Mouse (Mus musculus) NIH3T3 (cell line): ENCODE results near the gene Gm7694.

Source experiments
- DNase-seq: peaks from one replicate; pipeline ENCODE4 v3.0.0-alpha.2; 2012; ENCODE audit warnings: low read depth

Gene Gm7694

GRCm38 (mm10) chr1:170306232-170306631, at the start of gene Gm7694:
Gm7694 (minus strand) TSS chr1:170306332.
- no peak for DNase-seq

DNA sequence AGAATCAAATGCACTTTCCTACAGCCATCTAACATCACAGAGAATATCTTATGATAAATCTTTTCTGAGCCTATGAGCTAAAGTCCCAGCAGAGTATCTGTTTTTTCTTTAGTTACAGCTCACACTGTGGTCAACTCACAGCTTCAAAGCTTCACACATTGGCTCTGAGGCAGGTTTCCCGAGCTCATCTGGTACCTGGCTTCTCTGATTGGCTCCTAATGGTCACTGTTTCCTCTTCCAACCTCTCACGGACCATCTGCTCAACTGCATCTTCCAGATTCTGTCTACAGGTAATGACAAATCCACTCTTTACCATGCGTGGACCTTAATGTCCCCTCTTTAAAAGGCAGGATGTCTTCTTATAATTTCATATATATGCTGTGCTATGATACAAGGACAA, 47.2 kb upstream of the Gm7694 start:
- DNase-seq, result no peak

DNA sequence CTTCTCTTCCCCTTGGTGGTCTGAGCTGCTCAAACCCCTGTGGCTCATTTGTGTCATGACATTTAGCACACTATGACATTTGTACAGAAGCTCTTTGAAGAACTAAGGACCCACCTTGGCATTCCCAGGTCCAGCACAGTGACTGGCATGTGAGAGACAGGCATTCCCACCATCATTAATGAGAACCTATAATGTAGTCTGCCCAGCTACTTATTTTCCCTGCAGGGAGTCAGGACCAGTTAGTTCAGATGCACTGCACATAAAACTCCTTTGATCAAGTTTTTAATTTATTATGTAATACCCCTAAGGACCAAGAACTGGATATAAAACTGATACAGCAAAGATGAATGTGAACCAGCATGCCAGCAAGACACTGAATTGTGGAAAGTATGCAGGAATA, 44.9 kb upstream of the Gm7694 start:
- no peak for DNase-seq

DNA sequence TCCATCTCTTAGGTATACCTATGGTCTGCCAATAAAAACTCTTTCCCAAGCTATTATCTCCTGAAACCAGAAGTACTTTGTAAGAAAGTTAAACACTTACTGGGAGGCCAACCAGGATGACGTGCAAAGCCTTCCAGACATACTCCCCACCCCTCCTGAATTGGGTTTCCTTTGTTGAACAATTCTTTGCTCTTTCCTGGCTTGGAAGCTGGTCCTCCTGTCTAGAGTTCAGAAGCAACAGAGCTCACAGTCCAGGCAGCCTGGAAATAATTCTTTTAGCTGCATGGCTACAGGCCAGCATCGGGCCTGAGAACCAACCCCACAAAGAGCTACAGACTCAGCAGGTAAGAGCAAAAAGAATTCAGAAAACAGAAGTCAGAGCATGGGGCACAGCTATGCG, 40.1 kb upstream of the Gm7694 start:
- DNase-seq, result no peak

GRCm38 (mm10) chr1:170343906-170344305, 37.8 kb upstream of the Gm7694 start:
- DNase-seq, result no peak

DNA sequence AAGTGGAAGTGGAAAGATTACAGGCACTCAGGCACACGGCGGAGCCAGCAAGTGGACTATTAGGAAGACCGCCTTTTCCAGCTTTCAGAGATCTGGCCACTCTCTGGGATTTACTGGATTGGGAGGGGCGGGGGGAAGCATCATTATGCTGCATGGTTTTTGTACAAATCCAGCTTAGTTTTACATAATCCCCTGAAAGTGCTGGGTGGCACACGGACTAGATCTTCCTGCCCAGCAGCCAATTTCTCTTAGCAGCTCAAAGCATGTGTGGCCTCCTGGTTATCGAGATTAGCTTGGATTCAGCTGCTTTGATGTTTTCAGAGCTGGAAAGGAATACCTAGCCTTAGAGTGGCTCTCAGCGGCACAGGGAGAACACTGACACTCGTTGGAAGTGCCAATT, 36.9 kb upstream of the Gm7694 start:
- DNase-seq, result no peak

DNA sequence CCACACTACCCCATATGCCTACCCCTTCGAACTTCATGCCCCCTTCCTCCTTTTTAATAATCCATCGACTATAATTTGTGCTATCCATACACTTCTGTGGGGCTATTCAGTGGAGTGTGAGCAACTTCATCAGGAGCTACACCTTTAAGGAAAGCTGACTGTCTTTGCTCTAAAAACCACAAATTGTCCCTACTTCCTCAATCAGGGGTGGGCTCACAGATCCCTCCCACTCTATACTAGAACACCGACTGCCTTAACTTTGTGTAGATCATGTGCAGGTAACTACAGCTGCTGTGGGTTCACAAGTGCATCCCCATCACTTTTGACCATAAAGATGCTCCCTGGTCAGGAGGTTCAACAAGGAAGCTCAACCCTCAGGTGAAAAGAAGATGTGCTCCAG, 33.8 kb upstream of the Gm7694 start:
- DNase-seq, result no peak

DNA sequence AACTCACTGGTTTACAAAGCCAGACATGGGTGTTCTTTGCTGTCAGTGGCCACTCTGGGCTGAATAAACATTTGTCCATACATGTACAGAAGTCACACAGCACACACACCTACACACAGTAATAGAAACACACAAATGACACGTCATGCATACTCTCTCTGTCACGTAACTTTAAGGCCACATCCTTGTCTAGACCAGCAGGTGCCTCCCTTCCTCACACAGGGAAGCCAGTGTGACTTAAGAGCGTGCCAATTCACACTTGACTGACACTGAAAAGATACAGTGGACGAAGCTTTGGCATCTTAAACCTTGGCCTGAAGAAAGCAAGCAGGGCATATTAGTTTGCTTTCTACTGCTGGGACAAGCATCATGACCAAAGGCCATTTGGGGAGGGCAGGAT, 26.6 kb upstream of the Gm7694 start:
- no peak for DNase-seq

DNA sequence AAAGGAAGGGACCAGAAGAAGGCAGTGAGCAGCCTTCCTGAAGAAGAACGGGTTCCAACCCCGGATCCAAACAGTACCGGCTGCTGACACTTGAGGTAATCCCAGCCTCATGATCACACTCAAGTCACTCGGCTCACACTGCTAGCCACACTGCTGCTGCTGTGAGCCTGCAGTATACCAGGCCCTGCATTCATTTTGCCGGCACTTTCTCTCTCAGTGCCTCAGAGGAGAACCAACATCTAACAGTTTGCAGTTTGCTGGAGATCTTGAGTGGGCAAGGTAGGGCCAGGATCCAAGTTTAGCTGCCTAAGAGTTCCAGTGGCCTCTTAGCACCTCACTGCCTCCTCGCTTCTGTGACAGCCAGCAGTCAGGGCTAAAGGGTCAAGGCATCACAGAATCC, 25.8 kb upstream of the Gm7694 start:
- no peak for DNase-seq

DNA sequence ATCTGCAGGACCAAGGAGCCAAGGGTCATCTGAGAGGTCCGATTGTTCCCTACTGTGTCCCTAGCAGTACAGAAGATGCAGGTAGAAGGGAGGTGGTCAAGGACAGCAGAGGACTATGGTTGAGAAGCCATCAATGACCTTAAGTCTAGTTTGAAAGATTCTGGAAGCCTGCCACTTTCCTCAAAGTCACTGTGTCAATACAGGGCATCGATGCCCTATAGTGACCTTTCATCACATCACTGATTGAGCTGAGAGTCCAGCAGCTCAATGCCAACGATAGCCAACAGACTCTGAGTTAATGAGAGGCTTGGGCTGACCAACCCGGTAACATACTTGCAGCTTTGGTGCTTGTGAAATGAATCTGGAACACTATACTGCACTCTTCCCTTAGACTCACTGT, 19.1 kb upstream of the Gm7694 start:
- no peak for DNase-seq

DNA sequence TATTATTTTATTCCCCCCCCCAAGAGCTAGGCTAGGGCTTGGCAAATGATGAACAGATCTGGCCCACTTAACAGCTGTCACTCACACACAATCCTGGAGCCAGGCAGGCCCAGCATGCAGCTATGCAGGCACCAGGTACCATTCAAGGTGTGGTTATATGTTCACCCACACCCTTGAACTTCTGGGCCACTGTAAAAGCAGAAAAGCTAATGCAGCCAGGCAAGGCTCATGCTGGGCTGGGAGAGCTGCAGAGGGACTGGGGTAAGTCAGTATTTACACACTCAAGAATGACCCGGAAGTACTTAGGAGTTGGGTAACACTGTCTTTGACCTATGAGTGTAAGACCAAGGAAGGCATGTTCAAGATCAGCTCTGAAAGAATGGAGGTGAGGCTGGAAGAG, 18.2 kb upstream of the Gm7694 start:
- no peak for DNase-seq

DNA sequence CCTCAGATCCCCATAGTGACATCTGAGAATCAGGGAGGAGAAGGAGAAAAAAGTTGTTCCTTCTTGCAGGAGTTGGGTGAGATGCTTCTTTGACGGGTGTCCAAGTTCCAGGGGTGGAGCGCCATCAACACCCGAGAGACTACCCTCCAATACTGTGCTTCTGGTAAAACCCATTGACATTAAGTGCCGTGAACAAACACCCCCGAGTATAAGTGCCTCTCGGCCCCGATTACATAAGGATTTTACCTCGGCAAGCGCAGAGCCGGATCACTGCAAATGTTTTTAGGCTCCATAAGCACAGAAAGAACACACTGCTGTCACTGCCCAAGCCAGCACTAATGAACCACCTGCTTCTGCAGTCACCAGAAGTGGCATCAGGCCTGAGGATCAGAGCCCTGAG, 16.9 kb upstream of the Gm7694 start:
- no peak for DNase-seq

DNA sequence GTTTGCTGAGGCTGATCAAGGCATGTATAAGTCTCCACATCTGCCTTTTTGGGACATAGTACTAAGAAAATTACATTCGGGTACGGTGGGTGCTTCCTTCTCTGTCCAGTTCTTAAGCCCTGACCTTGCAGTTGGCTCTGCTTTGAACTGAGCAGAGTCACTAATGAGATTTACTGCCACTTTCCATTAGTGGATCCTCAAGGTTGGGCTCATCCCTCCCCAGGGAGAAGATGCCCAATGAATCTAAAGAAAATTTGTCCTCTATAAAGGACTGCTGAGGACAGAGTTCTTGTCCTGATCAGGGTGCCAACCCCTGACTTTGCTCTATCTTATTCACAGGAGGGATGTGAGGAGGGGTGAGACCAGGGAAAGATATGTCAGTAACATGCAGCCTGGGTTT, 15.9 kb upstream of the Gm7694 start:
- no peak for DNase-seq

- DNase-seq, result no peak
Measured at GRCm38 (mm10) chr1:170311431-170311830, 5.3 kb upstream of the Gm7694 start.

- no peak for DNase-seq
Measured at GRCm38 (mm10) chr1:170308503-170308902, 2.4 kb upstream of the Gm7694 start, which contains the start of gene Spata46. Spata46 (plus strand) TSS chr1:170308803.

- DNase-seq, result no peak
Measured at GRCm38 (mm10) chr1:170305002-170305401, 1.1 kb downstream of the Gm7694 start.

DNA sequence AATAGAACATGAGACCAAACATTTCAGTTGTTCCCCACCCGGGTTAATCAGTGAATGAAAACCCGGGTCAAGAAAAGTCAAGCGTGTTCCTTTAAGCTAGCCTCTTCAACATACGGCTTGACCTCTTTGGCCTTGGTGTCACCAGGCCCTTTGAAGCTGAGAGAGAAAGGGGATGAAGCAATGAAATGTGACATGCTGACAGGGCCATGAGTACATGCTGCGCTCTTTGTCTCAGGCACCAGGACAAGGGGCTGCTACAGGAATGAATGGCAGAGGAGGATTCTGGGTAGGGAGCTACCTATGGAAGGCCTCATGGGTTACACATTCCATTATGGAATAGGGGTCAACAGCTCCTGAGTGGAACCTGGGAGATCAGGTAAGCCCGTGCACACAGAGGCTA, 3.0 kb downstream of the Gm7694 start:
- no peak for DNase-seq

DNA sequence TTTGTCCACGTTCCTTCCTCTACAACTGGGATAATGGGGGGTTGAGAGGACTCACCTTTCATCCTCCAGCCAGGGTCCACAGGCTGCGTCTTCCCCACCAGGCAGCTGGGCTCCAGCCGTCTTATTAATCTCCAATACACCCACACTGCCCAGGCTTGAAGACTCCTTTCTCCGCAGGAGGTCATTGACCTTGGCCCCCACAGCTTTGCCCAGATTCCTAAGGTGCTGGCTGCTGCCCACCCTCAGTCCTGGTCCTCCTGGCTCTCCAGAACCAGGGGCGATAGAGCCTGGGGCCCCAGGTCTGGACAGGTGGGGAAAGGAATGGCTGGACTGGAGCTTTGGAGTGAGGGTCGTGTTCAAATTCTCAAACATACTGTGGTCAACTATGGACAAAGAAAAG, 3.7 kb downstream of the Gm7694 start:
- no peak for DNase-seq

- DNase-seq, result no peak
Measured at GRCm38 (mm10) chr1:170301686-170302085, 4.4 kb downstream of the Gm7694 start.

DNA sequence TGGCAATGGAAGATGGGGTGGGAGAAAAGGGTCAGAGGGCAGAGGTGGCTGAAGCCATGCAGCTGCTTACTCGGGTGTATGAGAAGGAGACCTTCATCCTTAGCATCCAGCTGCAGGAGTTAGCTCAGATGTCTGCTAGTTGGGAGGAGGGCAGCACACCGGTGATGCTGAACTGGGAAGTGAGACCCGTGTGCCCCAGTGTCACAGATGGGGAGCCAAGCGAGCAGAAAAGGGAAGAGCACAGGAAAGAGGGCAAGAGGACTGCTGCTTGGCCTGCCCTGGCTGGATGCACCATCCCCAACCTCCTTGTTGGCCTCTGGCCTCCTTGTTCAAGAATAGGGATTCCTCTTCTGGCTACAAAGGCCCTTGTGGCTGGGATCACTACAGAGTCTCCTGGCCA, 6.6 kb downstream of the Gm7694 start:
- no peak for DNase-seq

DNA sequence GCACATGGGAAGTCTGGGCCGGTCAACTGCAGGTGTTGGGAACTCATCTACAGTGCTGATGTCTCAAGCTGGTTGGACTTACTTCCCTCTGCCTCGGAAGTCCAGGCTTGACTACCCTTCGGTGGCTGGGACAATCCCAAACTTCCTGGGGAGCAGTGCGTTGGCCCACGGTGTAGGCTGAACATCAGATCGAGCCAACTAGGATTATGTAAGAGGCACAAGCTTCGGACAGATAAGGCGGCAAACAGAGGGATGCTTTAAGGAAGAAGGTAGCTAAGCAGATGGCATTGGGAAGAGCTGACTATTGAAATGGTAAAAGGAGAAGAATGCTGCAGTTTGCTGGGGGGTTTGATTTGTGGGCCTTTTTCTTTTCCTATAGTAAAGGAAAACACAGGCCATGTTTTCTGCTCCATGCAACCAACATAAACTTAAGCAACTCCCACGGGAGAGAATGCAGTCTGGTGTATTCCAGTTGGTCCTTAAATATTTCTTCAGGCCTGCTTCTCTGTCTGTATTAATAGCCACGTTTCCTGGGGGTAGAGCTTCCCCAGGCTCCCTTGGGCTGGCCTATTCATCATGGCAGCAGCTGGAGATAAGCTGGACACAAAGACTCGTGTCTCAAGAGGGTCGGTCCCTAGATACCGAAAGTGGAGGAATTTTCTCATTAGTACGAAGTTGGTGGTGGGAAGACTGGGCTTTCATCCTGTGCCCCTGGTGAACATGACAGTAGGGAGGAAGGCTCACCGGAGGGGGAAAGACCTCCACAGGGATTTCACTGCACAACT, 11.2 kb downstream of the Gm7694 start:
- no peak for DNase-seq

DNA sequence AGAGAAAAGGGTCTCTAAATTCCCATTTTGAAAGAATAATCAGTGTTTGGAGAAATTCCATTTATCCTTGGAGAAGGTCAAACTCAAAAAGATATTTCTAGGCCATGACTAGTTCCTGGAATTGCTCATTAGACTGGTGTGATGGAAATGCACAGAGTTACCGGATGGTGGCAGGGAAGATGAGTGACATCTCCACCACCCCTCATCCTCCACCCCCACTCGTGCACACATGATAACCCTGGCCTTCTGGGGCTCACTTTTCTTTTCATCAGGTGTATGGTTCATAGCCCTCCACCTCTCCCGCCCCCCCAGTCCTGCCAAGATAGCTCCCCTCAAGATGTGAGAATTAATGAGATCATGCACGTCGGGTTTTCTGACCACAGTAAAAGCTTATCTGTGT, 12.9 kb downstream of the Gm7694 start:
- DNase-seq, result no peak

GRCm38 (mm10) chr1:170292239-170292951, 13.7 kb downstream of the Gm7694 start:
- DNase-seq, result peak; percentile 76
